Mouse (Mus musculus) cerebellum, adult 2 months (tissue): ENCODE measurements around the gene Mast1.

Source experiments
- CTCF ChIP-seq: fragments of 200-500 bp; IDR thresholded peaks from 2 replicates; pipeline ENCODE4 v1.5.1; 2011; ENCODE audit warnings: low read depth, mild to moderate bottlenecking, control low read depth, low read length, moderate library complexity, borderline replicate concordance; ENCODE audit not compliant: insufficient read depth
- POLR2A ChIP-seq: fragments of 200-500 bp; IDR thresholded peaks from 2 replicates; pipeline ENCODE4 v1.6.1; 2011; ENCODE audit warnings: low read length, control low read depth, borderline replicate concordance; ENCODE audit not compliant: insufficient read depth

DNA sequence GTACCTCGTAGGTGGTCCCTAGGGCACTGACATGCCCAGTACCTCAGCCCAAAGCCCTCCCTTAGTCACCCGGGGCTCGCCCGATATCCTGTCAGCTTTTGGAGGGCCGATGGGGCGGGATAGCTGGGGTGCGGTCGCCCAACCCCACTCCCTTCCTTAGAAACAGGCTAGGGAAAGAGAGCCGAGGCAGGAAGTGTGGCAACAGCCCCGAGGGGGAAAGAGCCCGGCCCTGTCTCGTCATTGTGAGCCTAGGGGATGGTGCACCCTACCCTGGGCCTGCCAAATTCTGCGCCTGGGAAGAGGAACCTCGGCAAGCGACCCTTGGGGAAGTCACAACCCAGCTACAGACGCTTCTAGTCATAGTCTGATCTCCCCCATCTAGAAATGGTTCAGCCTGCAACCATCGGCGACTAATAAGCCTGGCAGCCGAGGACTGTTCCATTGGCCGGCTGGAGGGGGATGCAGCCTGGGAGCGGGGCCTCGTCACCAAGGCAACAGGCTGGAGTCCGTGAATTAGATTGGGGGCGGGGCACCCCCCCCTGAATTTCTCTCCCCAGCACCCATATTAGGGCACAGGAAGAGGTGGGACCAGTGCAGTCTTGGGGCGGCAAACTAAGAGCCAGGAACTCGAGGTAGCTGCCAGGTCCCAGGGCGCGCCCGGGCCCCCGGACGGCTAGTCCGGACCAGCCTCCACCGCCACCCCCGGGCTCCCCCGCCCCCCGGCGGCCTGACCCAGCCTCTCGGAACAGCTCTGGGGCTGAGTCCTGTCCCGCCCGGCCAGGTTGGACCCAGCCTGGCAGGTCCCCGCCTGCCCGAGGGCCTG lies 42.7 kb upstream of the Mast1 start:
- no peak for TF ChIP-seq CTCF
- TF ChIP-seq POLR2A, result no peak
